Mouse (Mus musculus) heart, adult 2 months (tissue): ENCODE results near the gene Gm10837.

Experiments
- CTCF ChIP-seq: fragments of 200-600 bp; IDR thresholded peaks from 2 replicates; pipeline ENCODE4 v1.8.1; 2022; ENCODE audit warnings: antibody characterized with exemption, mild to moderate bottlenecking, moderate library complexity
- POLR2A ChIP-seq: fragments of 200-500 bp; IDR thresholded peaks from 2 replicates; pipeline ENCODE4 v1.6.1; 2011; ENCODE audit warnings: mild to moderate bottlenecking, low read depth, low read length, control low read depth; ENCODE audit not compliant: insufficient read depth

DNA sequence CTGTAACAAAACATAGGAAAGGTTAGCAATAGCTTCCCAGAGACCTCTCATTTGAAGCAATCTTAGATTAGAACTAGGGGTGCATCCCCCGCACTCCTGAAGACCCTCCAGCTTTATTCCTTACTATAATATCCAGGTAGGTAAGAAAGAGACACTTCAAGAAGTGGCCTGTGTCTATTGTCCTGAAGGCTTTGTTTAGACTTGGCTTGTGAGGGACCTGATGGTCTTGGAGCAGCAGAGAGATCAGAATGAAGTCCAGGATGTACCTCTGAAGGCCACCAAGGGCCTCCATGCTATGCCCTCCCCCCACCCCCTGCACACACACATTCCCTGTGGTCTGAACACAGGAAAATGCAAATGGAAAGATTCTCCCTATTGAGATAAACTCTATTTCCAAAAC lies 30.6 kb upstream of the Gm10837 start:
- TF ChIP-seq CTCF = no peak
- TF ChIP-seq POLR2A = no peak
